Mouse (Mus musculus): ENCODE results near the gene Bcl2l12.

DNA sequence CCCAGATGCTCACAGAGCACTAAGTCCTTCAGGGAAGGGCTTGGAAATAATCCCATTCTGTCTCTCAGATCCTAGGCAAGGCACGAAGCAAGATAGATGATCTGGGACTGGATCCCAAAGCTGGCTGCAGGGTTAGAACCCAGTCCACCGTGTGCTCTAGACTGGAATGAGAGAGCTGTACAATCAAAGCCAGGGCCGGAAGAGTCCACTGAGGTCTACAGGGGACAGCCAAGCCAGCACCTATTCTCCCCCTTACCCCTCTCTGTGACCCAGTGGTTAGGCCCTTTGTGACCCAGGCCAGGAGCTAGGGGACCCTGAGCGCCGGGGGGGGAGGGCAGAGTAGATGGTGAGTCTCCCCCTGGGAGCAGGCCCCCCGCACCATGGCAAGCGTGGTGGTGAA is 55.6 kb downstream of the Bcl2l12 start, which contains the start of gene Tsks:
- TF ChIP-seq POLR2A (IDR thresholded peaks at IDR 0.05; ENCODE audit: borderline replicate concordance, low read depth, low read length) (no peak), CTCF (IDR thresholded peaks at IDR 0.05; ENCODE audit: low read depth, low read length) (no peak)

Data from bone marrow macrophage, adult 2 months (primary cell).